Mouse (Mus musculus): ENCODE data around the gene Rpp14.

Rpp14 gene

DNA sequence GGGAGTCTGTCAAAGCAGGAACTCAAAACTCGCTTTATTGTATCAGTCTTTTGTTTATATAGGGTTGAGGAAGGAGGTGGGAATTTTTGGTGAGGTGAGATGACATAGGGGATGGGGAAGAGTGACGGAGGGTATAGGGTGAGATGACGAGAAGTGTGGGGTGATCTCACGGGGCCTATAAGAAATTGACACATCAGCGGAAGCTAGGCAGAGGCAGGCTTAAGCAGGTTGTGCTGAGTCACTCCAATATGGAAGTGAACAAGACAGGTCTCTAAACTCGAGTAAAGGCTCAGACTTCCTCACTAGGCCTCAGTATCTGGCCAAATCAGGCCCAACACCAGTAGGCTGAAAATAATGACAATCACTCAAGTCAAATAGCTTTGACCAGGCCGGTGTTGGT lies 20.2 kb upstream of the Rpp14 start:
- in situ Hi-C loops (cut with MboI, MseI) = no loop called here

DNA sequence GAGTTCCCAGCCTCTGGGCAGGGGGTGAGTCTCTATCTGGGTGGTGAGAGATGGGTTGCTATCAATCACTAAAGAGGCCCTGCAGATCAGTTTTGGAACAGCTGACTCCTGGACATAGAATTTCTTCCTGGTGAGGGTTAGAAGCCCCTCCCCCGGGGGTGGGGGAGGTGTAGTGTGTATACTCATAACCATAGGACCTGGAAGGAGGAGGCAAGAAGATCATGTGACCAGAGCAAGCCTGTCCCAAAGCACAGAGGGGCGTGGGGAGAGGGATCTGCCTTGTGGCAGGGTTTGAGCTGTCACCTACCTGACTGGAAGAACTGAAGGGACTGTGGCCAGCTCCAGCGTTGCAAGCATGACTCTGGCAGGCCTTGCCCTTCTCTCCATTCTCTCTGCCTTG lies 18.1 kb upstream of the Rpp14 start:
- in situ Hi-C loops (cut with MboI, MseI) = no loop called here

DNA sequence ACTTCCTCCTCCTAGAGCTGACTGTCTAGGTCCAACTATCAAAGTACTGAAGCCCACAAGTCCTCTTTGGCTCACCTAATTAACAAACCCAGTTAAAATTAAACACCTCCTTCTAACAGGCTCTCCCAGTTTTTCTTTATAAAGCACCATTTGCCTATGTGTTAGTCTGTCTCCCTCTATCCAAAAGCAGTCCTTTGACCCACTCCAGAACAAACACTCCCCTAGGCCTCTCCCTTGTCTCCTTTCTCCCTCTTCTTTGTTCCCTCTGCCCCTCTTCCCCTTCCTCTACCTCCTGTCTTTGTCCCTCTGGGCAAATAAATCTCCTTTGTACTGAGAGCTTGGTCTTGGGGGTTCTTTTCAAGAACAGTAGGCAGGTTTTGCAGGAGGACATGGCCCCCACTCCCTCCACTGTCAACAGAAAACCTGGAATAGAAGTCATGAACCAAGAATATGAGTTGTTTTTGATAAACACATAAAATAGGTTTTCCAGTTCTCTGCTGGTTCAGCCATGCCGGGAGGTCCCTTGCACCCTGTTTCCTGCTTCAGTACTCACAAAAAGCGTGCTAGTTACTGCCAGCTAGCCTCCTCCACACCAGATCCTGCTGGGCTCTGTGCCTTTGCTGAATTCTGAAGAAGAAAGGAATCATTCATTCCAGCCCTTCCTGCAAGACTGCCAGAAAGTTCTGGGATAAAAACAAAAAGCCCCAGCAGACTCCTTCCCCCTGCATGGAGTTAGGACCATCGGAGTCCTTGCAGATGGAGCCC lies 17.4 kb upstream of the Rpp14 start:
- in situ Hi-C loops (cut with MboI, MseI) = no loop called here

DNA sequence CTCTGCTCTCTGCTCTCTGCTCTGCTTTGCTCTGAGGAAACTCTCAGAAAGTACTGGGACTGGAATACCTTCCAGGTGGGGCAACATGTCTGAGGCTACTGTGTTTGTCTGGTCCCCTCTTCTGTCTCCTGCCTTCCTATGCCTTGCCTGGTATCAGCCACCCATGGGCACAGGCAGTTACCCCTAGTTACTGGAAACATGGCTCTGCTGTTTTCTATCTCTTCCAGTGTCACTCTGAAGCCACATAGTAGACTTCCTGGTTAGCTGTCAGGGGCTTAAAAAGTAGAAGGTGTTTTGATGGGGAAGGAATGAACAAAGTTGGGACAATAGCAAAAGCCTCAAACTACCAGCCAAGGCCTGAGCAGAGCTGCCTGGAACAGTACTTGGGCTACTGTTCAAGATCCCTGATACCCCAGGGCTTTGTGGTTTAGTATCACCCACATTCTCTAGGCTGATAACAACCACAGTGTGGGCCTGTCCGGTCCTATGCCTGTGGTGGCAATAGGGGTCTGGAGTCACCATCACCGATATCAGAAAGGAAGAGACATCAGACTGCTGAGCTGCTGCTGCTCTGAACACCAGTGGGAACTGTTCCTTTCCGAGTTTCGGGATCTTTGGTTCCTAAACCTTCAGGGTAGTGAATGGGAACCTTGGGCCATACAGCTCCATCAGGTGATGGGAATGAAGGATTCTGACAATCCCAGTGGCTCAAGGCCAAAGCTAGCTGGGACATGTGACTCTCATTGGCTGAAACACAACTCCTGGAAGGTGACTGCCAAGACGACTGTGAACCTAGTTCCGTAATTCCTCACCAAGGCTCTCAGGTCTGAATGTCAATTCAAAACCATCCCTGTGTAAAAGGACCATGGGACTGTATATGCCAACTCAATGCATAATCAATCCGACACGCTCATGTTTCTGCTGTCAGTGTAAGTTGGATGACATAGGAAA lies 16.1 kb upstream of the Rpp14 start:
- in situ Hi-C loops (cut with MboI, MseI) = no loop called here

DNA sequence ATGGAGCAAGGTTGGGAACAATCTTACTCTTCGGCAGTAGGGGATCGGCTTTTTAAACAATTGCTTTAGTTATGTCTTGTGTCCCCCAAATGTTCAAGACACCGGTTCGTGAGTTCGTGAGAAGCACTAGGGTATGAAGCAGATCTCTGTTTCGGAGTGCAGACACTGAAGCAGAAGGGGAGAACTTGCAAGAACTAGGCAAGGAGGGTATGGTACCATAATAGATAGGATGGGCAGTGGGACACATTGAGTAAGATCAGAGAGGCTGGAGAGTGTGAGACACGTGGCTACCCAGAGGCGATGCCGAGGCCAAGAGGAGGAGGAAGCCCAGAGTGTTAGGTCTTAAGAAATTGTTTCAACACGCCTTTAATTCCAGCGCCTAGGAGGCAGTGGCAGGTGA lies 551 bp downstream of the Rpp14 start:
- in situ Hi-C loops (cut with MboI, MseI) = no loop called here

DNA sequence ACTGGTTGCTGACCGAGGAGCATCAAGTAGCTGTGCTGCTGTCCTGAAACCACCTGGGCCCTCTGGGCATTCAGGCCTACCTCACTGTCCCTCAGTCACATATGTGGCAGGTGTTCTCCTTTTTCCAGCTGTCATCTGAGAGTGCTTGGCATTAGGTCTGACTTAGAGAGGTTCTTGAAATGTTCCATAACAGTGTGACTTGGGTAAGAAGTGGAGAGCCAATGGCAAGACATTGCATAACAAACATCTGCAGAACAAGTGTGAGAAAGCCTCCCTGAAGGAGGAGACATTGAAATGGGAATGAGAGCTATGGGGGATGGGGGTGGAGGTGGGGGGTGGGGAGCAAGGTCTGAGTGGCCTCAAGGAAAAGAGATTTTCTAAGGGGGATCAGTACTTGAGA lies 2.8 kb downstream of the Rpp14 start:
- in situ Hi-C loops (cut with MboI, MseI) = no loop called here

DNA sequence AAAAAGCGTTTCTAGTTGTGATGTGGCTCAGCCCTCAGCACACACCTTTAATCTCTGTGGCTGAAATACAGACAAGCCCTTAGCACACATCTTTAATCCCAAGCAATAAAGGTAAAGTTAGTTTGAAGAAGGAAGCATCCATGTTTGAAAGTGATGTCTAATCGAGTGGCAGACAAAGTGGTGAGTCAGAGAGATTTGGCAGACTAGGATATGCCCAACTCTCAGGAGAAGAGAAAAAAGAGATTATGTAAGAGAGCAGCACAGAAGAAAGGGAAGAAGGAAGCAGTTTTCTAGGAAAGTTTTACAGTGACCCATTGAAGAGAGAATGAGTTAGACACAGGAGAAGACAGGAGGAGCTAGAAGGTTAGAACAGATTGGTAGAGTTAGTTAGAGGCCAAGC lies 8.8 kb downstream of the Rpp14 start:
- in situ Hi-C loops (cut with MboI, MseI) = no loop called here

DNA sequence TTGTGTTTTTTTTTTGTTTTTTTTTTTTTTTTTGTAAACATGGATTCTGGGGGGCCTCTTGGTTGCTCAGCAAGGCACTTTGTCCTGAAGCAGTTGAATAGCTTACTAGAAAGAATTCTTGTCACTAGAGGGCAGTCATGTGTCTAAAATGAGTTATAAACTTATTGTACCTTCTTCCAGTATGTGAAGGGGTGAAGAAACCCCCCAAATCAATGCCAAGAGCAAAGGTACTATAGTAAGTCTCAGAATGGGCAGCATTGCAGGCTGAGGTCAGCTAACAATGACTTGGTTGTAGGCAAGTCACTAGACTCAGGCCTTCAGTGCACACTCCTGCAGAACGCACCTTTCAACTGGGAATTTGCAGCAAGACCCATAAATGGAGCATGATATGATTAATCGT lies 12.4 kb downstream of the Rpp14 start:
- in situ Hi-C loops (cut with MboI, MseI) = no loop called here

DNA sequence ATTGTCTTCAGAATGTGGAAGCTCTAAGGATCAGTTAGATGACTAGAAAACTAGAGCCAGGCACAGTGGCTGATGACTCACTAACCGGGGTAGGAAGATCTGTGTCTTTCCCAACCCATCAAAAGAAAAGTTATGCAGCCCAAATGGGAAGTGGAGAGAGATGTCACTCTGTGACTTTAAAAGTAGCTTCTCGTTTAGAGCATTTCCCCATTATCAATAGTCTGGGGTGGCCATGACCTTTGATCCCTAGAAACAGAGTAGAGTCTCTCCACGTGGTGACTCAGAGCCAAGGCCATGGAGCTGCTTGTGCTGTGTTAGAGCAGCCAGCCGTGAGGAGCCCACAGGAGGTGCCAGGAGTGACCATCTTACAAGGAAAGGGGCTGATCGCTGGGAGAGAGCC lies 13.3 kb downstream of the Rpp14 start:
- in situ Hi-C loops (cut with MboI, MseI) = no loop called here

DNA sequence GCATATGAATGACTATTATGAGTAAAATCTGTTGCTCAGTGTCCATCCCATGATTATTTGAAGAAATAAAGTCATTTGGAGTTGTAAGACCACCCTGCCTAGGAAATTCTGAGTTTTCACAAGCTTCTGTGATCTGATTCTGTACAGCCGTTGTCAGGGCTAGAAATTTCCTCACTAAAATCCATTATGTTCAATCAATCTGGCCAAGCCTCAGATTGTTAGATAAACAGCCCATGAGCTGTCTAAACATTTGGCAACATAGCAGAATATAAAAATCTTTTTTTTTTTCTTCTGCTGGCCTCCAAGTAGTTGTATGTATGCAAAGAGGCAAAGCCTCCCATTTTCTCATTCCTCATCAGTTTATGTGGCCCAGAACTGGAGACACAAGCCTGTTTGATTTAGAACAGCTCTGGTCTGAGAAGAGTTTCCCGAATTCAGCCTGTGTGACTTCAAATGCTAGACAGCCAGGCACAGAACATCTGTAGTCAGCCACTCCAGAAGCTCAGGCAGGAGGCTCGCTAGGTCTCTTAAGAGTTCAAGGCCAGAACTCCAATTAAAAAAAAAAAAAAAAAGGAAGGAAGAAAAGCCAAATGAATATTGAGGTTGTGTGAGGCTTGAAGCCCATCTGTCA lies 14.9 kb downstream of the Rpp14 start:
- in situ Hi-C loops (cut with MboI, MseI) = loop anchor here (5.0 kb wide), 1 partner anchor 77 kb away; the partner anchor contains the start of gene Pdhb

DNA sequence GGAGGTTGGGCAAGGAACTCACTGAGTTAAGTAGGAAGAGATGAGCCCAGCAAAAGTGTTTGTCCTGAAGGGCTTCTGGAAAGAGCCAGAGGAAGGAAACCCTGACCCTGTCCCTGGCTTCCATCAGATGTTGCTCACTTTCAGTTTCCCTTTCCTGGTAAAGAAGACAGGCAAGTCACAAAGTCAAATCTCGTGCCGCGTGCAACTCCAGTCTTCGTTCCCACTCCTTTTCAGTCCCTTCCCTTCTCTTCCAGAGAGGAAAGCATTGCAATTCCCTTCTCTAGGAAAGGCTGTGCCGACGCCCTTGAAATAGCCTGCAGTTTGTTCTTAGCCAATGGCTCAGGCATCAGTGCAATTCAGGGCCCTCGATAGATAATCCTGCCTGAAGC lies 15.4 kb downstream of the Rpp14 start:
- in situ Hi-C loops (cut with MboI, MseI) = loop anchor here (5.0 kb wide), 1 partner anchor 77 kb away; the partner anchor contains the start of gene Pdhb

DNA sequence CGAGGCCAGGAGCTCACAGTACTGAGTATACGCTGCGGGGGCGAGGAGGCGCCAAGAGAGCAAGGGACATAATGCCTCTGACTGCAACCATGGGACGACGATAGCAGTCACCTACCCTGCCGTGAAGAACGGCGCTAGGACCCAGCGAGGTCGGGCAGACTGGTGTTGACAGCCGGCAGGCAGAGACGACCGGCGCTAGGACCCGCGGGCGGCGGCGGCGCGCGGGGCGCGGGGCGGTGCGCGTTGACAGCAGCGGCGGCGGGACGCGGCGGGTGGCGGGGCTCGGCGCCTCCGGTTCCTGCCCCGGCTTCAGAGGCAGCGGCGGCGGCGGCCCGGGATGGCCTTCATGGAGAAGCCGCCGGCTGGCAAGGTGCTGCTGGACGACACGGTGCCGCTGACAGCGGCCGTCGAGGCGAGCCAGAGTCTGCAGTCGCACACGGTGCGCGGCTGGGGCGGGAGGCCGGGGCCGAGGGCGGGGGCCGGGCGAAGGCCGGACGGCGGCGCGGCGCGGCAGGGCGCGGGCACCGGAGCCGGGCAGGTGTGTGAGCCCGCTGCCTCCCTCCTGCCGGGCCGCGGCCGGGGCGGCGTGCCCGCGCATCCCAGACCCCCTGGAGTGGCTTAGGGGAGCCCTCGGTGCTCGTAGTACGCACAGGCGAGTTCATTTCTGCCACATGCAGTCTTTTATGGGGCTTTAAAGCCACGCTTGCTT lies 18.0 kb downstream of the Rpp14 start, which contains the start of gene Pxk:
Gene Pxk, plus strand, starts transcription at position 234 of the 709 bp plus-strand sequence.
- in situ Hi-C loops (cut with MboI, MseI) = loop anchor here (5.0 kb wide), 1 partner anchor 74 kb away; the partner anchor contains the start of gene Pdhb

DNA sequence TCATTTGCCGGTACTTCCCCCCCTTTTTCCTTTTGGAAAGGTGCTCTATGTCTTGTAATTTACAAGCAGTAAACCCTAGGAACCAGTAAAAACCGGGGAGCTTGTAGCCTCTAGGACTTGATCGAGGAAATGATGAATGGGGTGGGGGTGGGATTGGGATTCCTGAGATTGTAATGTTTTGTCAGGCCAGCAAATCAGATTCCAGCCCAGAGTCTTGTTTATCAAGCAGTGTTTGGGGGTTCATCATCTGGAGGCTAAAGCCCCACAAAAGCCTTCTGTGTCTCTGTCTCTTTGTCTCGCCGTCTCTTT lies 18.5 kb downstream of the Rpp14 start:
- in situ Hi-C loops (cut with MboI, MseI) = loop anchor here (5.0 kb wide), 1 partner anchor 74 kb away; the partner anchor contains the start of gene Pdhb

DNA sequence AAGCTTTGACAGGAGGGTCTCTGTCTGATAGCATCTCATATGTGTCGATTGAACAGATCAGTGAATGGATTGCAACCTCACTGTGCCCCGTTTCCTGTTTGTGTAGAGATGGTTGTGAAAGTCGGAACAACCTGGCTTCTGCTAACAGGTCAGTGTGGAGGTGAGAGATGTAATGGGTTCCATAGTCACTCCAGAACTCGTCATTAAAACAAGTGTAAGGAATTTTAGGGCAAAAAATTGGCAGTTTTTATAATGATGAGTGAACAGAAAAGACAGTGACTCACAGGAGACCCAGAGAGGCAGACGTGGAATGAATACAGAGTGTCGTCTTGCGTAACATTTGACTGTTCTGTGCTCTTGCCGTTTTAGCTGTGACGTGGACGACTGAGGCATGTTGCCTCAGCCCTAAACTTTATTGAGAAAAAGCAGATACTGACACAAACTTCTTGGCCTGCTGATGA lies 19.4 kb downstream of the Rpp14 start:
- in situ Hi-C loops (cut with MboI, MseI) = loop anchor here (5.0 kb wide), 1 partner anchor 73 kb away; the partner anchor contains the start of gene Pdhb

DNA sequence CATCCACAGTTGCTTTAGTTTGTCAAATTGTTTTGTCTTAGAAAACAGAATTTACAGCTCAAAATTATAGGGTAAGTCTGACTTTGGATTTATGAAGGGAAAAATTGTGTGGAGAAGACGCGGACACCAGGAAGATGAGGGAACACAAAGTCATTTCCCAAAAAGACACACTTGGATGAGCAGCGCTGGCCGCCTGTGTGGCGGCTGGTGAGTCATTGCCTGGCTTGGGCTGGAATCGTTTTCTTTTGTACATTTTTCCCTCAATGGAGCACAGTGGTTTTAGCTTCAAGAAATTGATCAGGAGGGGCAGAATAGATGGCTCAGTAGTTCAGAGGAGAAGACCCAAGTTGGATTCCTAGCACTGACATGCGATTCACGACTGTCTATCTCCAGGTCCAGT lies 21.7 kb downstream of the Rpp14 start:
- in situ Hi-C loops (cut with MboI, MseI) = no loop called here

DNA sequence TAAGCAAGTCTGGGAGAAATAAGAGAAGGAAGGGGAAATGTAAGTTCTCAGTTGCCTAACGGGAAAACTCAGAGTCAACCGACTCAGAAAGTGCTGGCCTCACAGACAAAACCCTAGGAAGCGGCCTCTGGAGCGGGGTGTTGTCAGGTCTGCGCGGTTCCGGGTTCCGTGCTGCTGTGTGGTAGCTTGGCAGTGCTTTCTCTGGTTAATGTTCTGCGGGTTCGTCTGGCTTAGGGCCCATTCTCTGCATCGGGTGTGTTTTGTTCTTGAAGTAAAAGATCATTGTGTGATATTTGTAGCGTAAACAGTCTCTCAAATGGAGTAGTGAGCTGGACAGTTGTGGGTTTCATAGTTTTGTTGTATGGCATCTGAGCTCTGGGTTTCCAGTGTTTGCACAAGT lies 22.5 kb downstream of the Rpp14 start:
- in situ Hi-C loops (cut with MboI, MseI) = no loop called here

DNA sequence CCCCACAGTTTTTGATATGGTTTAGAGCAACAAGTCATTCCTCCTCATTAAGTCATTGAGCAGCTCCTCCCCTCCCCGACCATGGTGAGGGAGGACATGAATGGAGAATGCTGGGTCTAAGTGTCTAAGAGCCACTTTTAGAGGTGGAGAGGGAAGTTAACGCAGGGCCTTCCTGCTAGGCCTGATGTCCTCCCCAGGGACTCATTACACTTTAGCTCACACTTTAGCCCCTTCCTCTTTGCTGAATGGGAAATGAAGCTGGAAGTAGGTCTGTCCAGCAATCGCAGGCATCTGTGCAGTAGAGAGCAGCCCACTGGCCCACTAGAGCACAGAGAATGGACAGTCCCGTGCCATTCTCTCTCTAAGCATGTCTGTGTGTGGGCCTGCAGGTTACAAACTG lies 27.9 kb downstream of the Rpp14 start:
- in situ Hi-C loops (cut with MboI, MseI) = no loop called here

DNA sequence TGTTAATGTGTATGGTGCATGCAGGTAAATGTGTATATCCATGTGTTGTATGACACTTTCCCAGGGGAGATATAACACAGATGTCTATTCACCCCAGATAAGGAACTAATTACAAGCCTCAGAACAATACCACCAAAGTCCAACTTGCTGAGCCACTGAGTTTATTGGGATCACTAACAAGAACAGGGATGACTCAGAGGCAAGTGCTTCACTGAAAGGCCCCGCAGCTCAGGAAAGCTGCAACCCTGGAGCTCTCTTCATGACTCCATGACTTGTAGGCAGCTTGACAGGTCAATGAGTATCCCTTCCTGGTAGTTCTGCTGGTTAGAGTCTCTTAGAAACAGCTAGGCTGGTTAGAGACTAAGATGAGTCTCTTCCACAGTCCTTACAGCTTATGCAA lies 28.8 kb downstream of the Rpp14 start:
- in situ Hi-C loops (cut with MboI, MseI) = no loop called here

DNA sequence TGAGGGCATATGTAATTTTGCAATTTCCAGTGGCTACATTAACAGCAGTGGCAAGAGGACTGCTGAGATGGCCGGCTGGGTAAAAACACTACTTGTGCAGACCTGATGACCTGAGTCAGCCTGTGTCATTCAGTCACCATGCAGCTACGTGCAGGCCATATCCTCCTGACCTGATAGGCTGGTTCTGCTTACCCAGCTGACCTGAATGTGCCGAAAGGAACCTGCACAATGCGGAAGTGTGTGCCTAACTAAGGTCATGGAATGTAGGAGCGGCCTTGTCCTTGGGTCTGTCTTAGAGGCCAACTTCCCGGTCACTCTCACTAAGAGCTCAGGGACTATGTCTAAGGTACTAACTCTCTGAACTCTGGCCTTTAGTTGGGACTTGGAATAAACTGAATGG lies 31.4 kb downstream of the Rpp14 start:
- in situ Hi-C loops (cut with MboI, MseI) = no loop called here

DNA sequence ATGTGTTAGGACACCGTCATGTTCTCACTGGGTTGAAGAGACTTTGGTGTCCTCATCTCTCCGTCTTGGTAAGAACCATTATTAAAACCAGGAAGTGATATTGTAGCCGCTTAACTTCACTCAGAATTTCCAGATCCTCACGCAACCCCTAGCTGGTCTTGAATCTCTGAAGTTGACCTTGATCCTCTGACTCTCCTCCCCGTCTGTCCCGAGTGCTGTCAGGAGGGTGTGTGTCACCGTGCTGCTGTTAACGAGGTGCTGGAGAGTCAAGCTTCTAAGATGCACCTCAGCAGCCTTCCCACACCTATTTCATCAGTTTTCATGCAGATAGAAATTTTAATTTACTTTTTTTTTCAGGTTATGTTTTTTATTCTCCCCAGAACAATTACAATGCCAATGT lies 31.9 kb downstream of the Rpp14 start:
- in situ Hi-C loops (cut with MboI, MseI) = no loop called here

DNA sequence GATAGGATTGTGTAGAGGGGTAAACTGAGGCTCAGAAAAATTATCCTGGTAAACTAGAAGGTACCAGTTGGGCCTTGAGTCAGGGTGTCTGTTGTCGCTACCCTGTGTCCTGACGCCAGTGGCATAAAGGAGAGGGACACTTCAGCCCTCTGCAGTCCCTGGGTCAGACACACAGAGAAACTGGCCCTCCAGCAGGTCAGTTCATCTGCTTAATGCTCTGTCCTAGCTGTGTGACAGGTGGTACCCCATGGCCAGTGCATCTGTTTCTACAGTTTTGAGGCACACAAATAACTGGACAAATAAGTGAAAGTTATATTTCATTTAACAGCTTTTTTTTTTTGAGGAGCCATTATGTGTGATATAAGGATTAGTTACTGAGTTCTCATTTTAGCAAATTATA lies 33.4 kb downstream of the Rpp14 start:
- in situ Hi-C loops (cut with MboI, MseI) = no loop called here
